Mouse (Mus musculus) liver, adult 2 months (tissue): Measurements from ENCODE around the gene Dcp1a.

Source experiments
- CTCF ChIP-seq: fragments of 200-500 bp; IDR thresholded peaks from 2 replicates; pipeline ENCODE4 v1.5.1; 2011; ENCODE audit warnings: low read depth, low read length, control low read depth
- POLR2A ChIP-seq: fragments of 200-500 bp; IDR thresholded peaks from 2 replicates; pipeline ENCODE4 v1.6.1; 2011; ENCODE audit warnings: low read length, control low read depth; ENCODE audit not compliant: insufficient read depth; ENCODE audit errors: extremely low read depth

DNA sequence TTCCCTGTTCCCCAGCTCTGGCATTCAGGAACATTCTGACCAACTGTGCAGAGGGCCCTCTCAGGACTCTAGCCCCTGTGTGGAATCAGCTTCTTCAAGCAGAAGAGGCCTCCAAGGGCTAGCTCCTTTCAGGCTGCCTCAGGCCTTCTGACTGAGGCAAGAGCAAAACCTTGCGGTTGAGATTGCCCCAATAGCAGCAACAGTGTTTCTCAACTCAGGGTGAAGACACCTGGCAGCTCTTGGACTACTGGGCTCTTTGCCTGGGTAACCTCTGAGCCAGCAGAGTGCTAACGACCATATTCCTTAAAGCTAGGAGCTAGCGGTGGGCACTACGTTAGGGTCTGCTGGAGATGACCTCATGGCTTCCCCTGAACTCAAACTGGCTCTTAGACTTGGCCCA lies 73.8 kb downstream of the Dcp1a start:
- no peak for TF ChIP-seq POLR2A
- TF ChIP-seq CTCF: no peak
